Mouse (Mus musculus): ENCODE results near the gene Chd1. TPM values are rescaled to one million over a fixed set of nuclear protein-coding genes. Genes with fewer than 3 reads are reported as not detected.
"Not testable (repeated sequence)": the region's sequence is repeated elsewhere in the genome, so short reads cannot be mapped to it uniquely, and the experiment has no call there.

Chd1 gene
- polyA plus RNA-seq, 1 experiment = 10.4 TPM

- no peak for TF ChIP-seq POLR2A (IDR thresholded peaks at IDR 0.05; ENCODE audit: borderline replicate concordance, extremely low read depth, insufficient read depth, insufficient read length, poor library complexity, severe bottlenecking)
- TF ChIP-seq CTCF (IDR thresholded peaks at IDR 0.05; ENCODE audit: borderline replicate concordance, extremely low read depth, insufficient read depth, insufficient read length) = no peak
- no peak for DNase-seq (ENCODE audit: low read depth)
Measured at GRCm38 (mm10) chr17:15742953-15743352, 38.2 kb downstream of the Chd1 start.

DNA sequence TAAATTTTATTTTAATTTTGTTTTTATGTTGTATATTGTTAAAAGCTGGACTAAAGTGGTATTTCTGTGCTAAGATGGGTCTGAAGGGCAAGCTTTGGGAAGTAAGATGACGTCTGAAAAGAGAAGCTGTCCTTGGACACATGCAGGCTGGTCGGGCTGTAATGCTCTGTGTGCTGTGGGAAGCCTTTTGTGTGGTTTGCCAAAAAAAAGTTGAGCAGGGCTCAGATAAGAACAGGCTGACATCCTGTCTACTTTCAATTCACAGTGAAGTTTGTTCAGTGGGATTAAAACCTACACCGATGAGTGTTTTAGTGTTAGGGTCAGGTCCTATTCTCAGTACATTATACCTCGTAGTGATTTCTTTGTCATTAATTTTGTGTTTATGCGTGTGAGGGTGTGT lies 38.6 kb downstream of the Chd1 start:
- no peak for DNase-seq (ENCODE audit: low read depth)
- no peak for TF ChIP-seq CTCF (IDR thresholded peaks at IDR 0.05; ENCODE audit: borderline replicate concordance, extremely low read depth, insufficient read depth, insufficient read length)

DNA sequence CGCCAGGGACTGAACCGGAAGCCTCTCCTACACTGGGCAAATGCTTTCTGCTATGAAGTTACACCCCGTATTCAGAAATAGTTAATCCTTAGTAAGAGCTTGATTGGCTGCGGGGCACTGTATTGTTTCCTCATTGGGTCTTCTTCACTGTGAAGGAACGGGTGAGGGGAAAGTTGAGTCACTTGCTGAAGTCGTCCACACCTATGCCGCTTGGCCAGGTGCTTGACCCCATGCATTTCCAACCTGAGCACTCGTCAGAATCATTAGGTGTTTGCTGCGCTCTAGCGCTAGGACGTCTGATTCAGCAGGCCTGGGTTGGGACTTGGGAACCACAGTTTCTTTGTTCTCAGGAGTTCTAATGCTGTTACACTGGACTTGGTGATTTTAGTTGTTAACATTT lies 41.9 kb downstream of the Chd1 start:
- DNase-seq (ENCODE audit: low read depth) = no peak
- TF ChIP-seq CTCF (IDR thresholded peaks at IDR 0.05; ENCODE audit: borderline replicate concordance, extremely low read depth, insufficient read depth, insufficient read length) (no peak), POLR2A (IDR thresholded peaks at IDR 0.05; ENCODE audit: borderline replicate concordance, extremely low read depth, insufficient read depth, insufficient read length, poor library complexity, severe bottlenecking) (no peak)

DNA sequence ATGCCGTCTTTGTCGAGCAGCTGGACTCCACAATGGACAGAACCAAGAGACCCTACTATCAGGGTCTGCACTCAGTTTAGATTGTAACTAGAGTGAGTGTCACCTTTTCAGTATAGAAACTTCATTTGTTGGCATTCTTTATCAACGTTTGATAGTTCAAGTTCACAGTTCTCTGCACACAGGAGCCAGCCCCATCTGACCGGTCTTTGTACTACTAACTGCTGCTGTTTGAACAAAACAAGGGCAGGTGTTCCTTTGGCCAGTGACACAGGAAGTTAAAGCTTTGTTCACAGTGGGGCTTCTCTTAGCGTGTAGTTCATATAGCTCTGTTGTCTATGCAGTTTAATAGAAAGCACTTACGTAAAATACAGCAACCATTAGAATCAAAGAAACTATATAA lies 43.3 kb downstream of the Chd1 start:
- DNase-seq (ENCODE audit: low read depth) = no peak

DNA sequence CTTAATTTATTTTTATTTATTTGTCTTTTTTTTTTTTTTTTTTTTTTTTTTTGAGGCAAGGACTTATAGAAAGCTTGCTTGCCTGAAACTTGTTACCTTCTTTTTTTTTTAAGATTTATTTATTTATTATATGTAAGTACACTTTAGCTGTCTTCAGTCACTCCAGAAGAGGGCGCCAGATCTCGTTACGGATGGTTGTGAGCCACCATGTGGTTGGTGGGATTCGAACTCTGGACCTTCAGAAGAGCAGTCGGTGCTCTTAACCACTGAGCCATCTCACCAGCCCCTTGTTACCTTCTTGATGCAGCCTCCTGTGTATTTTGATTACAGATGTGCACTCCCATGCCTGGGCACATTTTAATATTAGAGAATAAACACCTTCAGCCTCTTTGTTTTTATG lies 46.5 kb downstream of the Chd1 start:
- DNase-seq (ENCODE audit: low read depth) = not testable (repeated sequence)
- 0 out of 2 replicates have a peak, but pooled peaks have one; percentile 8 for TF ChIP-seq CTCF (IDR thresholded peaks at IDR 0.05; ENCODE audit: borderline replicate concordance, extremely low read depth, insufficient read depth, insufficient read length)

More for the DNA sequence above, 43.3 kb downstream of the Chd1 start:
- TF ChIP-seq CTCF (IDR thresholded peaks at IDR 0.05; ENCODE audit: borderline replicate concordance, extremely low read depth, insufficient read depth, insufficient read length) (no peak), POLR2A (IDR thresholded peaks at IDR 0.05; ENCODE audit: borderline replicate concordance, extremely low read depth, insufficient read depth, insufficient read length, poor library complexity, severe bottlenecking) (no peak)

DNA sequence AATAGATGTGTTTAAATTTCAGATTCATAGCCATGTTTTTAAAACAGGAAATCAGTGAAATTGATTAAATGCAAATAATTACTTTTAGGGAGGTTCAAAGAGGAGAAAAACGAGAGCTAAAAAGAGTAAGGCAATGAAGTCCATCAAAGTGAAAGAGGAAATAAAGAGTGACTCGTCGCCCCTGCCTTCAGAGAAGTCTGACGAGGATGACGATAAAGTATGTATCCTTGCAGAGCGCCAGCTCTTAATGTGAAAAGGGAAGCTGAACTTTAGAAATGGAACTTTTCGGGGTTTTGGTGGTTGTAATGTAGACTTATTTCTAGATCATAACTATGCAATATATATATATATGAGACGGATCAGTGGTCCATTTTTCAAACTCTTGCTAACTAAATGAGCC lies 56.4 kb downstream of the Chd1 start:
- TF ChIP-seq POLR2A (IDR thresholded peaks at IDR 0.05; ENCODE audit: borderline replicate concordance, extremely low read depth, insufficient read depth, insufficient read length, poor library complexity, severe bottlenecking) (no peak), CTCF (IDR thresholded peaks at IDR 0.05; ENCODE audit: borderline replicate concordance, extremely low read depth, insufficient read depth, insufficient read length) (no peak)
- no peak for DNase-seq (ENCODE audit: low read depth)

DNA sequence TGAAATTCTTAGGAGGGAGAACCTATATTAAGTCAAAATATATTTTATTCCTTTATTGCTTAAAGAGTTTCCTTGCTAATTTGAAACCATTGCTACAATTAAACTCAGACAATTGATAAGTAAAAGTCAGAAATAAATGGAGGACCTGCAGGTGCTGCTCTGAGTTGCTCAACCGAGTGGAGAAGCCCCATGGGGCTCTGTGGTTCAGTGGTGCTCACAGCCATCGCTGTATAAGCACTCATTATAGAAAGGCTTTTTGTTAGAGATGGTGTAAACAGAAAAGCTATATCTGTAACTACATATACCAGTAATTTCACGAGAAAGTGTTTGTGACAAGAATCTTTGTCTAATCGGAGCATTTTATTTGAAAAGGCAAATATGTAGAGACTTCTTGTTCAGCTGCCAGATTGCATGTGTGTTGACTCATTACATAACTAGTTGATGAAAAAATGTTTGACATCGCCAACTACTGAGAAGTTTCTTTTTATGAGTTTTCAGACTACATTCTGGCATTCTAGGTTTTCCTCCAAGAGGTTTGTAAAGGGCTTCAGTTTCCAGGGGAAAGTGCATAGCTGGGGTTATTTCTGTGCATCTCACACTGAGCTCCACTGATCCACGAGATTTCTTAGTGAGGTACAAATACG lies 64.4 kb downstream of the Chd1 start:
- TF ChIP-seq POLR2A (IDR thresholded peaks at IDR 0.05; ENCODE audit: borderline replicate concordance, extremely low read depth, insufficient read depth, insufficient read length, poor library complexity, severe bottlenecking) (no peak), CTCF (IDR thresholded peaks at IDR 0.05; ENCODE audit: borderline replicate concordance, extremely low read depth, insufficient read depth, insufficient read length) (no peak)
- DNase-seq (ENCODE audit: low read depth) = no peak

- DNase-seq (ENCODE audit: low read depth) = no peak
- TF ChIP-seq POLR2A (IDR thresholded peaks at IDR 0.05; ENCODE audit: borderline replicate concordance, extremely low read depth, insufficient read depth, insufficient read length, poor library complexity, severe bottlenecking) (no peak), CTCF (IDR thresholded peaks at IDR 0.05; ENCODE audit: borderline replicate concordance, extremely low read depth, insufficient read depth, insufficient read length) (no peak)
Measured at GRCm38 (mm10) chr17:15773956-15774355, 69.2 kb downstream of the Chd1 start.

- TF ChIP-seq POLR2A (IDR thresholded peaks at IDR 0.05; ENCODE audit: borderline replicate concordance, extremely low read depth, insufficient read depth, insufficient read length, poor library complexity, severe bottlenecking) (no peak), CTCF (IDR thresholded peaks at IDR 0.05; ENCODE audit: borderline replicate concordance, extremely low read depth, insufficient read depth, insufficient read length) (no peak)
- DNase-seq (ENCODE audit: low read depth) = no peak
Measured at GRCm38 (mm10) chr17:15774565-15775215, 69.9 kb downstream of the Chd1 start.

- no peak for DNase-seq (ENCODE audit: low read depth)
- TF ChIP-seq POLR2A (IDR thresholded peaks at IDR 0.05; ENCODE audit: borderline replicate concordance, extremely low read depth, insufficient read depth, insufficient read length, poor library complexity, severe bottlenecking) (no peak), CTCF (IDR thresholded peaks at IDR 0.05; ENCODE audit: borderline replicate concordance, extremely low read depth, insufficient read depth, insufficient read length) (no peak)
Measured at GRCm38 (mm10) chr17:15776349-15776748, 71.6 kb downstream of the Chd1 start.

GRCm38 (mm10) chr17:15777979-15778378 lies 73.2 kb downstream of the Chd1 start:
- no peak for TF ChIP-seq POLR2A (IDR thresholded peaks at IDR 0.05; ENCODE audit: borderline replicate concordance, extremely low read depth, insufficient read depth, insufficient read length, poor library complexity, severe bottlenecking)
- no peak for TF ChIP-seq CTCF (IDR thresholded peaks at IDR 0.05; ENCODE audit: borderline replicate concordance, extremely low read depth, insufficient read depth, insufficient read length)

GRCm38 (mm10) chr17:15787036-15787435 lies 82.3 kb downstream of the Chd1 start:
- TF ChIP-seq POLR2A (IDR thresholded peaks at IDR 0.05; ENCODE audit: borderline replicate concordance, extremely low read depth, insufficient read depth, insufficient read length, poor library complexity, severe bottlenecking) (no peak), CTCF (IDR thresholded peaks at IDR 0.05; ENCODE audit: borderline replicate concordance, extremely low read depth, insufficient read depth, insufficient read length) (peak; percentile 60; the same call in 1 of the 2 replicates)
- peak; percentile 58 for DNase-seq (ENCODE audit: low read depth)

More at GRCm38 (mm10) chr17:15777979-15778378, 73.2 kb downstream of the Chd1 start:
- DNase-seq (ENCODE audit: low read depth) = peak; percentile 24

Data from brain, embryonic 14.5 days (tissue).